Mouse (Mus musculus): ENCODE data around the gene Pam.
"Not testable (repeated sequence)": the region's sequence is repeated elsewhere in the genome, so short reads cannot be mapped to it uniquely, and the experiment has no call there.

Pam gene

GRCm38 (mm10) chr1:97769294-97769903, 326.0 kb downstream of the Pam start:
- peak in 1 of 2 experiments; percentile 30 for DNase-seq (ENCODE audit: low spot score in 2 of 2)

DNA sequence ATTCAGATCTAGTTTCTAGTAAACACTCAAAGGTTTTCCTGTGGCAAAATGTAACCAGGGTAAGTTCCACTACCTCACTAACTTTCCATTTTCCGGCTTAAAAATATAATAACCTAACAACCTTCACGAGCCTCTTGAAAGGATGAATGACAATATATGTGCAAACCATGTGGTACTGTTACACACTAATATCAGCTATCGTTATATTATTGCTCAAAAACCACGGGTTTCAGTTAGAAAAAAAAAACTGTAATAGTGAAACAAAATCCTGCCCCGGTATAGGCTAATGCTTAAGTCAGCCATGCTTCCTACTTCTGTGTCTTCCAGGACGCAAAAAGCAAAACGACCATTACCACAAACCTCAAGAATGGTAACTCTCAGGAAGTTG, 326.5 kb downstream of the Pam start:
- DNase-seq (ENCODE audit: low spot score in 2 of 2): no peak

DNA sequence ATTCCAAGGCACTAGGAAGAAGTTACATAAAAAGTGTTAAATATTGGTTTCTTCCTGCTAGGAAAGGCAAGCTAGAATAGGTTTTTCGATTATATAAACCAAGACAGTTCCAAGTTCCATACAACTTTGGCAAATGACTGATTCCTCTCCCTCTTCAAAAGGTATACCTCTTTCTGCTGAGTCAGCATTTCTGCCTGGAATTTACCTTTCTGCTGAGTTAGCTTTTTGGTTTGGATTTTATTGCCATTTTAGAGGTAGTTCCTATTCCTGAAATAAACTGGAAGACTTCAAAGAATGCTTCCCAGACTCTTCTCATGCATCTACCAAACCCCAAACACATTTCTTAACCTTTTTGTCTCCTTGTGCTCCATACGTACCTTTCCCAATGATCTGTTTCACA, 327.4 kb downstream of the Pam start:
- no peak for DNase-seq (ENCODE audit: low spot score in 2 of 2)

DNA sequence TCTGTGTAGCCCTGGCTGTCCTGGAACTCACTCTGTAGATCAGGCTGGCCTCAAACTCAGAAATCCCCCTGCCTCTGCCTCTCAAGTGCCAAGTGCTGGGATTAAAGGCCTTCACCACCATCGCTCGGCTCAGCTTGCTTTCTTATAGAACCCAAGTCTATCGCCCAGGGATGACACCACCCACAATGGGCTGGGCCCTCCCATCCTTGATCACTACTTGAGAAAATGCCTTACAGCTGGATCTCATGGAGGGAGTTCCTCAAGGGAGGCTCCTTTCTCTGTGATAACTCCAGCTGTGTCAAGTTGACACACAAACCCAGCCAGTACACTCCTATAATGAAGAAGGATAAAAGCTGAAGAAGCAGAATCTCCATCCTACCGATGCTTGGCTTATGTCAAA, 329.7 kb downstream of the Pam start:
- not testable (repeated sequence) for DNase-seq (ENCODE audit: low spot score in 2 of 2)

DNA sequence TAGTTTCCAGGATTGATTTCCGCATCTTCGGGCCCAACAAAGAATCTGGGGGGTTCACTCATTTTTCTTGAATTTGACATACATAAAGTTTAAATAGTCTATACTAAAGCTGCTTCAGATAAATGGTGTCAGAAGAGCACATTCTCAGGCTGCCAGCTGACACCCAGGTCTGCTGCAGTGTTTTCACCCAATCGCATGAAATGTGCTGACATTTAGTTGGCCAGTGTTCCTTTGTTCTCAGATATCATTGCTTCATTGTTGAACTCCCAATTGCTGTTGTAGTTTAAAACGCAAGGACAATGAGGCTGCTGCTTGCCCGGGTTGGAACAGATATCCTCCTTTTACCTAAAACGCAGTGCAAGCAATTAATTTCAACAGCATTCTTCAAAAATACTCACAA, 334.0 kb downstream of the Pam start:
- no peak for DNase-seq (ENCODE audit: low spot score in 2 of 2)

- no peak for DNase-seq (ENCODE audit: low spot score in 2 of 2)
These were observed 334.8 kb downstream of the Pam start for GRCm38 (mm10) chr1:97760598-97760997.

DNA sequence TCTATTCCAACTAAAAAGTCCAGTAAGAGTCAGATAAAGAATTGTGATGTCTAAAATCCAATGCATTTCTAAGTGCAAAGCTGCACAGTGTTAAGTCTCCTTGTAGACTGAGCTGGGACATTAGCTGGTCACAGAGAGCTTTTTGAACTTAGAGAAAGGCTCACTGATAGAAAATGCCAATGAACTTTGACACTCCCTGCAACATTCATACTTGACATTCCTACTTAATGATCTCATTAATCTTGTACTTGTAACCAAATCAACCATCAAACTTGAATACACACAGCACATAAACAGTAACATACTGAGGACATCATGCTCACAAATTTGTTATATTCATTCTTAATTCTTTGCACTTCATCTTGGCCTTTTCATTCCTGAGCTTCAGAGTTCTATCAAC, 335.6 kb downstream of the Pam start:
- DNase-seq (ENCODE audit: low spot score in 2 of 2): no peak

DNA sequence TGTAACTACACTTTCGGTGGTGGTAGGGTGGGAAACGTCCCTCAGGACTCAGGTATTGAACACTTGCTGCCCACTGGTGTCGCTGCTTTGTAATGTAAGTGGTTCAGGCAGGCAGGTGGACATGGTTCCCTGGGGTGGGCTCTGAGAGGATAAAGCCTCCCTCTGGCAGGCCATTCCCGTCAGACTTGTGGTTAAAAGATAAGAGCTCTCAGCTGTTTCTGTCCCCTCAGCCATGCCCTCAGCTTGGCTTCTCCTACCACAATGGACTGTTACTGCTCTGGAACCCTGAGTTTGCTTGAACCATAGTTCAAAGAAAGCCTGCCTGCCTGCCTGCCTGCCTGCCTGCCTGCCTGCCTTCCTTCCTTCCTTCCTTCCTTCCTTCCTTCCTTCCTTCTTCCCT, 341.1 kb downstream of the Pam start:
- DNase-seq (ENCODE audit: low spot score in 2 of 2): no peak

DNA sequence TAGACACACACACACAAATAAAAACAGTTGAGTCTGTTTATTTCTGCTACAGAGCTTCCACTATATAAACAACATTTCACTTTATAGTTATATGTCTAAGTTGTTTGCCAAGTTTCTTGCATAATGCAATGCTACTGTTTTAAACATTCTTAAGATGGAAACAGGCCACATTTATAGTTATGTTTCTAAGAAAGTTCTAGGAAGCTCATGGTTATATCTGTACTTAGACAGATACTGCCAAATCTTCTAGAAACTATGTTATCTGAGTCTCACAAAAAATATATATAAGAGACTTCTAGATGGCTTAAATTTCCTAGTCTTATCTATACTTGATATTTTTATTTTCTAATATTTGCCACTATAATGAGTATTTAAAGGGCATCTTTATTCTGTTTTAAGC, 342.2 kb downstream of the Pam start:
- no peak for DNase-seq (ENCODE audit: low spot score in 2 of 2)

GRCm38 (mm10) chr1:97748163-97748562, 347.3 kb downstream of the Pam start:
- DNase-seq (ENCODE audit: low spot score in 2 of 2): no peak

- no peak for DNase-seq (ENCODE audit: low spot score in 2 of 2)
These were observed 349.2 kb downstream of the Pam start for GRCm38 (mm10) chr1:97746261-97746660.

DNA sequence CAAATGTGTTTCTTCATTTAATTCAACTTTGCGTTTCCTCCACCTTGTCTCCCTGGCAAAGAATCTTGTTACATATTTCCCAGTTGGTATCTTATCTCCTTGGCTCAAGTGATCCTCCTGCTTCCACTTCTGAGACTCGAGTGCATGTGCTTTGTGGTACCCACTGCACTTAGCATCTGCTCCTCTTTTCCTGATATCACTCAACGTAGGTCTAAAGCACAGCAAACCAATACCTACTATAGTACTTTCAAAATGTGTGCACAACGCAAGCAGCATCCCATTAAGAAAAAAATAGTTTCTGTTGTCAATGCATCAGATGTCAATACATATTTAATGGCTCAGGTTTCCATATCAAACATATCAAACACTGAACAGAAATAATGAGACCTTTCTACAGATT, 349.7 kb downstream of the Pam start:
- DNase-seq (ENCODE audit: low spot score in 2 of 2): no peak
